Mouse (Mus musculus) pancreas, adult 10 weeks (tissue): Measurements from ENCODE around the gene Kif12. TPM values are rescaled to one million over a fixed set of nuclear protein-coding genes. Genes with fewer than 3 reads are reported as not detected.

Source experiments
- polyA plus RNA-seq: library from polyadenylated mRNA; stranded (reverse); fragments of 350-450 nt; fragmentation: Illumina TruSeq; extraction: RNeasy Lipid Tissue Mini Kit (QIAGEN cat#74804); gene quantifications from one replicate; pipeline ENCODE4 v1.2.3, GENCODE M21; 2015; ENCODE audit warnings: low read depth, low replicate concordance; ENCODE audit not compliant: insufficient read depth

The Kif12 gene
- polyA plus RNA-seq = 21.7 TPM

GRCm38 (mm10) chr4:63171969-63172685, at the start of gene Kif12:
TSS of gene Kif12 (minus strand) at chr4:63172131.

GRCm38 (mm10) chr4:63213907-63214621, 42.1 kb upstream of the Kif12 start, which contains the start of gene Col27a1:
TSS of gene Col27a1 (plus strand) at chr4:63214004.

GRCm38 (mm10) chr4:63154699-63155098, 17.2 kb downstream of the Kif12 start, which contains the start of gene Ambp:
TSS of gene Ambp (minus strand) at chr4:63154799.

Other genes starting within 250 kb of the Kif12 start
- gene Zfp618, start 206.6 kb downstream of the Kif12 start, polyA plus RNA-seq = 1.1 TPM
- gene Ambp, start 17.3 kb downstream of the Kif12 start, polyA plus RNA-seq = 16.4 TPM
- gene Col27a1, start 41.9 kb upstream of the Kif12 start, polyA plus RNA-seq = 3.1 TPM
- gene Orm1, start 172.4 kb upstream of the Kif12 start, polyA plus RNA-seq = 1.6 TPM
- gene Orm3, start 184.0 kb upstream of the Kif12 start, polyA plus RNA-seq = not detected
- not detected for gene Orm2, start 190.3 kb upstream of the Kif12 start, polyA plus RNA-seq
- gene Akna, start 231.2 kb upstream of the Kif12 start, polyA plus RNA-seq = 1.4 TPM